ENCODE assay signal across 22 mouse cellular contexts in the genomic region with DNA sequence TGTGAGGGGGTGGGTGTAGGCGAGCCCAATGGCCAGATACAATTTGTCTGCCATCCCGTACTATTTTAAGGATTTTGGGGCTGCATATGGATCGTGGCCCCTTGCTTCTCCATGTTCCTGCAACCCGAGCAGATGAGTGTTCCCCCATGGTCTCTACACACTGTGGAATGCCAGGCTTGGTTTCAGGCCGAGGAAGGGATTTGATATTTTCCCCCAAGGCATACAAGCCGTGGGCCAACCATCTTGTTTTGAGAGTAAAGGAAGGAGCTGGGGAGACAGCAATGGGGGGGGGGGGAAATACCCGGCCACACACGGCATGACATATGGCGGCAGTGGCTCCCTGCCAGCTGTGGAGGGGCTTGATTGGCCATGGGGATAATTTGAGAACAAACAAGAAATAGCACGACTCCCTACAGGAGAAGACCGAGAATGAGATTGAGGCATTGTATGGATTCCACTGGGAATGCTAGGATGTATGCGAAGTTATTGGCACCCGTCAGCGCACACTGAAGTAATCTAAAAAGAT.
A peak's percentile ranks its signal among the peaks of the same experiment; 100 is the strongest.
DNase-seq lines count a peak whose midpoint lies in the region; ATAC-seq and TF ChIP-seq lines count a peak whose summit lies in the region.
"Had no signal": no experiment of that assay in that cellular context is flagged by ENCODE, and none has a peak within 500 bp of the region (broad histone marks: within the 10 kb centered on the region; RNA-seq: fewer than 3 reads in every experiment).

No protein-coding gene starts in this region.

- H3K36me3 ChIP-seq in forebrain, postnatal 0 days (ENCODE audit: insufficient read depth) = no peaks in the 10 kb centered on the region
- no peaks in the 10 kb centered on the region for H3K36me3 ChIP-seq in forebrain, embryonic 10.5 days (replicated peaks)
- no peaks in the 10 kb centered on the region for H3K36me3 ChIP-seq in testis, adult 2 months (ENCODE audit: control insufficient read depth, insufficient read depth, low read length)
- H3K36me3 ChIP-seq: embryonic facial prominence, embryonic 15.5 days; G1E; heart, embryonic 12.5 days; hindbrain, embryonic 15.5 days had no signal

- H3K4me2 ChIP-seq in forebrain, postnatal 0 days (ENCODE audit: low read depth) = no peak overlapping the region
- H3K4me2 ChIP-seq: embryonic facial prominence, embryonic 15.5 days; heart, embryonic 12.5 days; hindbrain, embryonic 15.5 days had no signal

- no peak for ATAC-seq in cerebellum, adult (ENCODE audit: insufficient number of reproducible peaks, low FRiP score, low TSS enrichment)
- ATAC-seq in forebrain, postnatal 0 days = peak; percentile 55
- ATAC-seq: CD4-positive, CD25-positive, alpha-beta regulatory T cell, adult 4 months; inflammation-experienced regulatory T-cells, adult 6 months; intestine, postnatal 0 days had no signal

- DNase-seq in cerebellum, adult 11-12 months = peak; percentile 20
- DNase-seq in cerebellum, adult 11 months = no peak
- DNase-seq in cerebellum, postnatal 14 days = peak; percentile 59 to 61
- peak; percentile 51 for DNase-seq in forebrain, postnatal 0 days
- no peak for DNase-seq in forebrain, embryonic 10.5 days (ENCODE audit: extremely low spot score, low spot score)
- no peak for DNase-seq in testis, postnatal 14 days (ENCODE audit: low spot score)
- DNase-seq: adrenal gland, adult 8-10 months; B cell, adult 2 months; embryo, embryonic 11 days; gastrocnemius, adult 2 months; gastrocnemius, postnatal 25 days; kidney, adult 8-10 months had no signal

- no peak overlapping the region for H3K9ac ChIP-seq in forebrain, postnatal 0 days
- H3K9ac ChIP-seq: embryonic facial prominence, embryonic 15.5 days; heart, embryonic 12.5 days; hindbrain, embryonic 15.5 days had no signal

- WGBS in forebrain, postnatal 0 days = 69% methylated on average over 14 of the region's 14 CpGs
- WGBS in forebrain, embryonic 10.5 days = 90% methylated on average over 14 of the region's 14 CpGs

- no peak overlapping the region for H3K27ac ChIP-seq in forebrain, postnatal 0 days (ENCODE audit: low read depth, low read length)
- no peak overlapping the region for H3K27ac ChIP-seq in forebrain, embryonic 10.5 days
- H3K27ac ChIP-seq in testis, adult 2 months (ENCODE audit: control insufficient read depth, insufficient read depth, low read depth, low read length) = no peak overlapping the region
- H3K27ac ChIP-seq: embryonic facial prominence, embryonic 15.5 days; gastrocnemius, adult 2 months; hindbrain, embryonic 15.5 days had no signal

- no peak overlapping the region for H3K4me3 ChIP-seq in forebrain, postnatal 0 days (ENCODE audit: low read depth, low read length)
- no peak overlapping the region for H3K4me3 ChIP-seq in forebrain, embryonic 10.5 days
- H3K4me3 ChIP-seq in testis, adult 2 months (ENCODE audit: control insufficient read depth, low read depth, low read length) = peak overlapping the region; percentile 81
- H3K4me3 ChIP-seq: embryonic facial prominence, embryonic 15.5 days; erythroblast, embryonic 14.5 days; gastrocnemius, adult 2 months; heart, embryonic 12.5 days; hindbrain, embryonic 15.5 days had no signal

- no peak for TF ChIP-seq POLR2A in testis, adult 2 months (IDR thresholded peaks at IDR 0.05; ENCODE audit: control insufficient read depth, low read depth, low read length)

- no peaks in the 10 kb centered on the region for H3K4me1 ChIP-seq in forebrain, postnatal 0 days (ENCODE audit: insufficient read depth)
- no peaks in the 10 kb centered on the region for H3K4me1 ChIP-seq in forebrain, embryonic 10.5 days
- peaks cover 3% of the 10 kb centered on the region for H3K4me1 ChIP-seq in testis, adult 2 months (ENCODE audit: control insufficient read depth, insufficient read depth, low read length)
- H3K4me1 ChIP-seq: embryonic facial prominence, embryonic 15.5 days; heart, embryonic 12.5 days; hindbrain, embryonic 15.5 days had no signal

- no peak for TF ChIP-seq CTCF in forebrain, postnatal 0 days (IDR thresholded peaks at IDR 0.05; ENCODE audit: low read depth)
- no peak for TF ChIP-seq CTCF in testis, adult 2 months (IDR thresholded peaks at IDR 0.05; ENCODE audit: control insufficient read depth, insufficient read depth, insufficient replicate concordance, low read depth, low read length)

- H3K27me3 ChIP-seq in forebrain, postnatal 0 days (ENCODE audit: insufficient read depth, low read length) = no peaks in the 10 kb centered on the region
- H3K27me3 ChIP-seq in forebrain, embryonic 10.5 days (ENCODE audit: poor library complexity, severe bottlenecking) = no peaks in the 10 kb centered on the region
- H3K27me3 ChIP-seq in testis, adult 2 months (ENCODE audit: control insufficient read depth, insufficient read depth, low read length) = no peaks in the 10 kb centered on the region
- H3K27me3 ChIP-seq: embryonic facial prominence, embryonic 15.5 days; hindbrain, embryonic 15.5 days had no signal

- H3K9me3 ChIP-seq in forebrain, postnatal 0 days (ENCODE audit: low read length) = no peaks in the 10 kb centered on the region
- H3K9me3 ChIP-seq in forebrain, embryonic 10.5 days = no peaks in the 10 kb centered on the region
- H3K9me3 ChIP-seq: embryonic facial prominence, embryonic 15.5 days; heart, embryonic 12.5 days; hindbrain, embryonic 15.5 days had no signal

Comparison
In these comparisons a context has a peak if more than half of its experiments do, and no peak if none do; other contexts are left out.
1. DNase-seq: peak in cerebellum, adult 11-12 months (single experiment), cerebellum, postnatal 14 days (2 of 2) and forebrain, postnatal 0 days (single experiment); none in cerebellum, adult 11 months (single experiment), forebrain, embryonic 10.5 days (single experiment) and testis, postnatal 14 days (single experiment).